Mouse (Mus musculus) gastrocnemius, adult 8-10 months (tissue): ENCODE measurements at regions not wholly inside any gene's neighbourhood (a gene's known extent, or its start where the extent isn't known, plus 50 kb on each side); places are given as distances from the start of the nearest gene placed in this dataset.

Experiments
- DNase-seq, 2 experiments: peaks; one replicate each; pipeline ENCODE4 v3.0.0; 2022; ENCODE audit warnings: low spot score in 2 of 2

DNA sequence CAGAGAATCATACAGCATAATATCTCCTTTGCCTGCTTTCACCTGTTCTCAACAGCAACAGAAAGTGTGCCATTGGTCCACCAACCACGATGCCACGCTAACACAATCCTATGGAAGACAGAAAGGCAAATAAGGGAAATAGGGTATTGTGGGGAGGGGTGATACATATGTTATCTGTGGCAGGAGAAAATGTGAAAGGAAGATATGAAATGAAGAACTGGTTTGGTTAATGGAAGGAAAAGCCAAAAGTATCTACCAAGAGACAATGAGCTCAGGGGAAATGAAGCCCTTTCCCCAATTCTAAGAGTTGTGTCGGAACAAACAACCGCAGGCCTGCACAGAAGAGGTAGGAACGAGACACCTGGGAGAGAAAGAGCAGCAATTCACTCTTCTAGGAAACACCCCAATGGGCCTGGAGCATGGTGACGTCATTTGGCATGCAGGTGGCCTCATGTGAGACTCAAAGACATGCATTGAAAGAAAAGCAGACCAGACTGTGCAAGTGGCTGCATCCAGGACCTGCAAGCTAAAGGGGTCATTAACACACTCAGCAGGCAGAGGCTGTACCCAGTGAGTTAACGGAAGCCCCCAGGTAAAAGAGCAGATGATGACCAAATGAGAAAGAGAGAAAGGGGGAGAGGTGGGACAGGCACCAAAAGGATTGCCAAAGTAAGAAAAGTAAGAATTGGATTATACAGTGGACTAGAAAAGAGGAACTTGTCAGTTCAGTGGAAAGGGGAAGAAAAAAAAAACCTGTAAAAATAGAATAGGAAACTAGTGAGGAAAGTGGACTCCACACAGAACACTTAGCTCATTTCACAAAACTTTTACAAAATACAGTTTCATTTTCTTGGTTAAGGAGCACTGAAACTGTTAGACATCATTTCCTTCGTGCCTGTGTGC lies 522.2 kb upstream of the Cited2 start:
- no peak for DNase-seq

DNA sequence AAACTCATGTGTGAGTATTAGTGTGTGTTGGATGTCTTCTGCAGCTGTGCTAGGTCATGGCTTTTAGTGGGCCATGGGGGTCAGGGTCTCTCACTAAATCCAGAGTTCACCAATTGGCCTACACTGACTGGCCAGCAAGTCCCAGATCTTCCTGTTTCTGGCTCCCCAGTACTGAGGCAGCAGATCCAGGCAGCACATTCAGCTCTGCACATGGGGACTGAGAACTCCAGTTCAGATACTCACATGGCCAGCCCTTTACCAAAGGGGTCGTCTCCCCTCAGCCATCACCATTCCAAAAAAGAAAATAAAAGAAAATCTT lies 521.6 kb upstream of the Cited2 start:
- no peak for DNase-seq

DNA sequence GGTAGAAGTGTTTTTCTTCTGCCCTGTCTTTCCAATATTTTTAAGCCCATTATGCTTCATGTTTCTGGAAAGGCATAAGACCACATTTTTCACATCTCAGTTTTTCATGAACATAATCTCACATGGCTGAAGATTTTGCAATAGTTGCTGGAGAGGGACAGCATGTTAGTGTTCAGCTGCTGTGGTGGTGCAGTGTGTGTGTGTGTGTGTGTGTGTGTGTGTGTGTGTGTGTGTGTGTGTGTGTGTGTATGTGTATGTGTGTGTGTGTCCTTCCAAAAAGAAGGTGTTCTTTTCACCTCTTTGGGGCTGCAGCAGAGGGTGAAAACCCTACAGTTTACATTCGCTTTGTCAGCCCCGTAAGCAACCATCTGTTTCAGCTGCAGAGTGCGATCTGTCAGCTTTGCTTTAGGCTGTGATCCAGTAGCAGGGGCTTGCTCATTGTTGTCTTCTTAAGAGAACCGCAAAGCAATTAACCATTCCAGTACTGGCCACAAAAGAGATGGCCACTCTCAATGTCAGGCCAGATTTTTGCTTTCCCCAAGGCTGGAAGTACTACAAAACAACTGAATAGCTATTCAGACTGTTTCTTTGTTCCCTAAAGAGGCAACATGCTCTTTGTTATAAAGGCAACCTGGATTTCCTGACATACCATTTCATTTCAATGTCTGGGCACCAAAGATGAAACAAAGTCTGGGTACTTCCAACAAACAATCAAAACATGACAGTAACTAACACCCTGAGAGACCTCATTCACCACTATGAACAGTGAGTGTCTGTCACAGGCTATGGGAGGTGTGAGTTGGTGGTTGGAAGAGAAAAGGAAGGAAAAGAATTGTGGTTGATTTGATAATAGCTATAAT lies 520.2 kb upstream of the Cited2 start:
- DNase-seq, result no peak

DNA sequence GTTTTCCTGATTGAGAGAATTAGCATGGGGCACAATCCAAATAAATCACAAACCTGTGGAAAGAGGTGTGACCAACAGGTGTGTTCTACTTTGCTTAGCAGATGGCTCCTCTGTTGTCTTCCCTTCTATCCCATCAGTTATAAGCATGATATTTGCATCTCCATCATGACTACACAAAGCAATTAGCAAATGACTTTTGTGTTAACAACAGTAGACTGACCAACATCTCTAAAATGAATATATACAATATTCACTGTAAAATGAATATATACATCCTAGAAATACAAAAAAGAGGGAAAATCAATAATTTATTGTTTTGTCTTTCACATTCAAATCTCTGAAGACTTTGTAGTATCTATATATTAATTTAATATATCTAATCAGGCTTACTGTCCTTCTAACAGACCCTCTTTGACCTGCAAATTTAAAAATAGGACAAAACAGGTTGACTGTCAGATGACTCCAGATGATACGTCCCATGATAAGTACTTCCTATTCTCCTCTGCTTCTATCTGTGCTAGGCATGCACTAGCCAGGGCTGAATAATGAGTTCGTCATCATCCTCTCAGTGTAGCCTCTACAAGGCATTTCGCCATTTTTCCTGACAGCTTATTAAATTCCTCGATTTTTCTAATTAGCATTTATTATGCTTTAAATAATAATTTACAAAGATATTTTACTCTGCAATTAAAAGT lies 519.5 kb upstream of the Cited2 start:
- DNase-seq, result no peak

DNA sequence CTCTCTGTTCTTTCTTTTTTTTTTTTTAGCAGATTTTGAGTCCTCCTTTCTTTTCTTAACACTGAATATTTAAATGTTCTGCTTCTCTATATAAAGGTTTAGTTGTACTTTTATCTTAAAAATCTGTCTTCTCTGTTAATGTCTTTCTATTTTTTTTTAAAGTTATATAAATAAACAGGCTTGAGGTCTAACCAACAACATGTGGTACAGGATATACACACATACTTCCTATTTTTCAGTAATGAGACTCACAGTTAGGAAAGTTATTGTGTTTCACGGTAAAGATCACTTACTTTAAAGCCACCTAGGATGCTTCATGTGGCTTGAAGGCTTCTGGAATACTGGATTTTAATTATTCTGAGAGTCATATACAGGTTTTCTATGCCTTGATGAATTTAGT lies 518.9 kb upstream of the Cited2 start:
- no peak for DNase-seq

DNA sequence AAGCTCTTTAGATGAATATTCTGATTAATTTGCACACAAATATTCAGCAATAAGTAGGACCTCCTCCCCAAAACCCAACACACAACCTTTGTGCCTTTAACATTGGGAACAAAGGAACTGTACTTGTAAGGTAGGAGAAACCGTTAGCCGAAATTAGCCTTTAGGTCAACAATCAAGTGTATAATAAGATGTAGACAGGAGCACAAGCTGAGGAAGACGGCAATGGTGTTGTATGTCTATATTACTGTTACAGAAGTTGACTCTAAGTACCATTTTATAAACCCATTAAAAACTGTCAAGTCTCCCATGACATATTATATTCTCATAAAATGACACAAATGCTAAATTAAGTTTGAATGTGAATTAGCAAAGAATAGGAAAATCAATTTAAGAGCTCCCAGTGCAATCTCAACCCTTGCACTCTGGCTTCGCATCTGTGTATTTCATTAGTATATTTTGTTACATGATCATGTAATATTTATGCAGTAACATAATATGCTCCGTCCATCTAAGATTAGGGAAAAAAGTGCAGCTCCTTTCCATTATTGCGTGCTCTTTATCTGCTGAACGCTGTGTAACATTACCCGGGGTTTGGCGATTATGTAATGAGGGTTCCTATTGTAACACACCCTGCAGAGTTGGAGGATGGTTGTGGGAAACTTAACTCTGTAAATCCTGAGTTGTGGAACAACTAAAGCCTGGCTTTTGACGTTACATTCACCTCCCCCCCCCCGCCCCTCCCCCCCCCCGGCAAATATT lies 510.3 kb upstream of the Cited2 start:
- no peak for DNase-seq

DNA sequence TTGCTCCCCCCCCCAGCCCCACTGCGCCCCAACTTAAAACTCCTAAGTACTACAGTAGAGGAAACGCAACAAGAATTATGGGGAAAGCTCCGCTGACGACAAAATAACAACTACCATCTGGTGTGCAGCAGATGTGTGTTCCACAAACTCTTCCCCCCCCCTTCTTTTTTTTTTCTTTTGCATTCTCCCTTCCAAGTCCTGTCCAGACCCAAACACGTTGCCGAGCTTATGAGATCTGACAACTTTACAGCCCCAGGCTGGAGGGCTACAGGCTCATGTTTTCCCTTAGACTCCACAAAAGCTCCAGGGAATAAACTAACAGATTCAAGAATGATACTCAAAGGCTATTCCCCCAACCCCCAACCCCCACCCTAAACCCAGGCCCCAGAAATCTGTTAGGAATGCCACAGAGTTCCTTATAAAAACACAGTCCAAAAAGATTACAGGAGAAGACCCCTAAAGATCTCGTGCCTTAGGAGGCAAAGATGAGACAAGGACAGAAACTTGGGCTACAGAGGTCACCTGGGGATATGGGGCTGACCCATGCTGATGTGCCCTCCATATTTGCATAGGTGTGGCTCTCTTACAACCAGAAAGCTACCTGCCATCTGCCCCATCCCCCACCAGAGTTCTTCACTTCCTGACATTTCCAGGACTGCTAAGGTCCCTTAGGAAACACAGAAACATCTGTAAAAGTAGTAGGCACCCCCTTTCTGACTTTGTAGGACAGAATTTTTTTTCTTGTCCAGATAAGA lies 509.5 kb upstream of the Cited2 start:
- no peak for DNase-seq

DNA sequence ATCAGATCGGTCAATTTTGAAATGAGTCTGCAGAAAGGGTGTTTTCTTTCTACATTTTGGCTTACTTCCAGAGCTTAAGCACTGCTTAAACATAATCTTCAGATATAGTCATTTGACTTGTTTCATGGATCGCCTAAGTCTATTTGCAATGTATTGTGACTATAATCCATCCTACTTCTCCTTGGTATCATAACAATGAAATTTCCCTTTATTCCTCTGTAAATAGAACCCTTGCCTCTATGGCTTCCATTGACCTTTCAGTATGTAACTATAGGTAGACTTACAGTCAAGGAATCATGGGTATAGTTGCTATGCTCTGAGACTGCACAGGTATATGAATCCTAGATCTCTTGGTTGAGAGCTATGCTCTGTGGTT lies 509.0 kb upstream of the Cited2 start:
- no peak for DNase-seq

DNA sequence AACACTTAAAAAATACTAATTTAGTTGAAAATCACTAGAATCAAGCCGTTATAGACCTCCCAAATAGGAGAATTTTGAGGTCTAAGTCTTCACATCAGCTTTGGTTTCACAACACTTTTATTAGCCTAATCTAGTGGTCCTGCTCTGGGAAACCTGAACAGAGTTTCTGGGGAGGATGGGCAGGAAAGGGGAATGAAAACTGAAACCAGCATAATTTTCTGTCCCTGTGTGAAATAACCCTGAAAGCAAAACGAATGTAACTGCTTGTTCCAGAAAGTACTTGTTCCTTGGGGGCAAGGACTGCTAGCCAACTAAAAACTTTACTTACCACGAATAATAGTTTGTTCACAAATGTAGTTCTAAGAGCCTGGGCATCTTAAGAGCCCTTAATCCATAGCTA lies 508.0 kb upstream of the Cited2 start:
- no peak for DNase-seq

DNA sequence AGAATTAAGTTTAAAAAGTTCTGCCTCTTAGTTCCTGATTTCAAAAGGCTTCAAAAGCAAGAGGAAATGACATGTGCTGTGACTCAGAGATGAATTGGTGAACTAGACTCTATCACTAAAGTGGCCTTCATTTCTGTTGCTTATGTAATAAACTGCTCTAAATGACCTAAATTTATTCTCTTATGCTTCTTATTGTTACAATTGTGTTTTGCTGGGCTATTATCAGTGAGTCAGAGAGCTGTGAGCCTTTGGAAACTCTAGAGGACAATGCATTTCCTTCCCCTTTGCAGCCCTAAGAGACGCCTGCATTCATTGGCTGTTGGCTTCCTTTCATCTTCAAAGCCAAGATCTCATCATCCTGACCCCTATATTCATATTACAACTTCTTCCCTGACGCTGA lies 501.5 kb upstream of the Cited2 start:
- DNase-seq, result no peak

DNA sequence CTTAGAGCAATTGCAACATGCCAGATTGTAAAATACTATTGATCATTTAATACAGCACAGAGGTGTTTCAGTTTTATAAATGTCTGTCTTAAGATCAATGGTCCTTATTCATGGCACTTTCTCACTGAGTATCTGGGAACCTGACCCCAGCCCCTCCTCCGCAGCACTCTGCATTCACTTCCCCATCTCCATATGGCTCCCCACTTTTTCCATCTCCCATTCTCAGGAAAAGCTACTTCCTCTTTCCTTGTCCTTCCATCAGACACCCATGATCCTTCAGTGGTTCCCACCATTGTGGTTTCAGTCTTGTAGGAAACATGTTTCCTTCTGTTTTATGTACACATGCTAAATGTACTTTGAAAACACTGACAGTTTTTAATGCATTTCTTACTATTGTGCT lies 497.3 kb upstream of the Cited2 start:
- no peak for DNase-seq

DNA sequence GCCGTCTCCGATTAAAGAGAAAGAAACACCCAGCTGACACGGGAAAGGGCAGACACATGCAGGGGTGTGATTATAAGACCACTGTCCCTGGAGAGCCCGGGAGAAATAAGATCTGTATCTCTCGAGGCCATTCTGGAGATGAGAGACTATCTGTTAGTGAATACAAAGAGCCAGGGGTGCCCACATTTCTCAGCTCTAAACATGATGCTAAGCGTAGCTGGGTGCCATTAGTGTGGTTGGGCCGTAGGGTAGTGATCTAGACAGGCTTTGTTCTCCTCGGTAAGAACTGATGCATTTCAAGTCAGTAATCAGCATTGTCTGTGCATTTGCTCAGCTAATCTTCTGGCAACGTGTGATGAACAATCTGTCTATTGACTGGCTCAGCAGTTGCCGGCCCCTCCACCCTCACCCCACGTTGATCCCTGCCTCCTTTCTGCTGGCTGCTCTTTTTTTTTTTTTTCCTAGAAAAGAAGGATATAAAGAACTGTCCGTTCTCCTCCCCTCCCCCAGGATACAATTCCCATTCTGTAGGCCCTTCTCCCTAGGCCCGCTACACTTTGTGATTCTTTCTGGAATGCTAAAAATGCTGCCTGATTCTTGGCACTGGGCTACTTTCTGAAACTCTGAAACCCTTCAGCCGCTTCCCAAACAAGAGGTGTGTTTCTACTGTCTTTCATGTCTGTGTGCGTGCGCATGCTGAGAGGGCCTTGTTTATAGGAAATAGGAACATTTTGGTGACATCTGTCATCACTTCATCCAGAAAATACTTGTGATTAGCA lies 492.8 kb upstream of the Cited2 start:
- DNase-seq, result no peak

DNA sequence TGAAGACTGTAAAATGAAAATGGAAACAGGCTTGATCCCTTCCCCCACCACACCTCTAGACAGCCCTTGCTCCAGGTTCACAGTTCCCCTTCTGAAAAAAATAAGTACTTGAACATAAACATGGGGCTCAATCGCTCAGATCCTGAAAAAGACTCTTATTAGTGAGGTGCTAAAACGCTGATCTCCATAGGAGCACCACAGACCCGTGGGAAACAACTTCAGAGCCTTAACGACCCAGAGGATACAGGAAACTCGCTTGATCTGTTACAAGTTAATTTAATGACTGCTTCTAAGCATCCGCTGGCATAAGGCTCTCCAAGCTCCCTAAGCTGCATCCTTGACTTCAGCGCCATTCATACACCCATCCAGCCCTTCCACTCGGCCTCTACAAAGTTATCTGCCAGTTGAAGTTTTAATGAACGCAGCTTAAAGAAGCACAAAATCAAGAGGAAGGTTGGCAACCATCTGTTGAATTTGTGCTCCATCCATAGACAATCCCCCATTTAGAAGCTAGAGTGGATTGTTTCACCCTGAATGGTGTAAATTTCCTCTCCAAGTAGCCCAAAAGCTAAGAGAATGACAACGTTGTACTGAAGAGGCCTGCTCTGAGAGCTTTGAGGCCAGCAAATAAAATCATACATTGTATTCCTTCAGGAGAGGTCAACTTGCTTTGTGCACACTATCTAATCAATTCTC lies 486.9 kb upstream of the Cited2 start:
- DNase-seq, result no peak

DNA sequence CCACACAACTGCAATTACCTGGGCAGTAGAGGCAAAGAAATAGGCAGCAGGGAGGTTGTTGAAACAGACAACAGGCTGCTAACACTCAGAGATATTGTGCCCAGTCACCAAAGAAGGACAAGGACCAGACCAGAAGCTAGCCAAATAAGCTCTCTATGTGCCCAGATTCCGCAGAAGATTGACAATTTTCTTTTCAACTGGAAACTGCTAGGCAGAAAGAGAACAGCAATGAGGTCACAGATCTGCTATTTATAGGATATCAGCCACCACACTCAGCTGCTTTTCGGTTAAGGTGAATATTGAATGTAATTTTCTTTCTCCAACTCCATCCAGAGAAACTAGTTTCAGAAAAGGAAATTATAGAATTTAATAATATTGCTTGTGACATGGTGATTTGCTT lies 486.3 kb upstream of the Cited2 start:
- DNase-seq, result no peak

DNA sequence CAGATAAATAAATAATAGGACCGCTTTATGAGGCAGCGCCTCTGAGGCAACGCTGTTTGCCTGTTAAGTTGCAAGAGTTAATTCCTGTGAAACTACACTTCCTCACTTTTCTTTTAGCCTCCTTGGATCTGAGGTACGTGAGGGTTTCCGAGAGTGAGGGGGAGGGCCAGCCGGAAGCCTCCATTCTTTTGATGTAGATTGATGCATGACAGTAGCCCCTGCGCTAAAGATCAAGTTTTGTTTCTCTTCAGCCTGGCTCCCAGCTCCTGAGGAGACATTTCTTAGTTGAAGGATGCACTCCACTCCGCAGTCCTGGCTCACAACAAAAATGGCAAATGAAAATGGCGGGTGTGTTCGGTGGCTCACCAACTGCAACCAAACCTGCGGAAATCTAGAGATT lies 485.6 kb upstream of the Cited2 start:
- DNase-seq, result no peak

DNA sequence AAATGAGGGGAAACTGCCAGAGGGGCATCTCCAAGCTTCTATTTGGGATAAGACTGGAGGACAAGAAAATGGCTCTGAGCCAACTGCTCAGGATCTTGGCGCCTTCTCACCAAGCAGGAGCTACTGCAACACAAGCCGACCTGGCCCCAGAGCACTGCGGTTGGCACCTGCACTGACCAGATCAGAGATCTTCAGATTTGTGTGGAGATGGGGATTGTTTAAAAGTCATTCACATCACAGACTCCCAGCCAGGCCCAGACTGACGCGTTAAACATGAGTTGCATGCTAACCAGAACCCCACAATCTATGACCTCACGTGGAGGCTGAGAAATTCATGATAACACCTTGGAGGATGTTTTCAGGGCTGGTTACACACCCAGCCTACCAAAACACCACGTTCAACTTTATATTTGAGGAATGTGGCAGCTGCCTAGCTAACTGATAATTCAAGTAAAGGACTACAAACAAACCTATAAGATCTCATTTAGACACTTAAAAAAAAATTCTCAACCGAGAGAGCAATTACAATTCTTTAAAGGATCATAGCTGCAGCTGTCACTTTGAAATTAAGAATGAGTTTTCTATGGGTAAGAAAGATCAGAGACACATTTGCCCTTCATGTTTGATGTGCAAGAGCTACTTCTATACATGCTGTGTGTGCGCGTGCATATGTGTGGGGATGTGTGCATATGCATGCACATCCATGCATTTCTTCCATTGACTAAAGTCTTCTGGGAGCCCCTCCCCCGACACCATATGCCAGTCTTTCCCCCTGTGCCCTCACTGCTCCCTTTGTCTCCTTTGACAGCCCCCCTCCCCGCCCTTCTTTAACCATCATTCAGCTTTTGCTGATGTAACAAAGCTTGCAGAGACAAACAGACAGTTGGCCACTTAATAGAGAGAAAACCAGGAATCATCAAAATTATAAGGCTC lies 484.8 kb upstream of the Cited2 start:
- DNase-seq, result no peak

DNA sequence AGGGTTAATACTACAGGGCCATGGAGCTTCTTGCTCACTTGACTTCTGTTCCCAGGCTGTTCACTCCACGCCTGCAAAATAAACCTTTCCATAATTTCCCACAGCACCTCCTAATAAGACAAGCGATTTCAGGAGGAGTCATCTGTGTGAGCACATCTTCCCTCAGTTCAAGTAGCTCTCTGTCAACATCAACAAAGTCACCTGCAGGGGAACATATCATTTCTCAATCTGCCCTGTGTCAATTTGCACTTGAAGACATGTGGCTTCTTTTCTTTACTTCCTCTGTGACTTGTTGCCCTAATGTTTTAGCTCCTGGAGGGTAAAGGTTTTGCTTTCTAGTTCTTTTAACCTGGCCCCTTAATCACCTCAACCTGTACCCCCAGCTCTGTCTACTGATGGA lies 474.7 kb upstream of the Cited2 start:
- no peak for DNase-seq

DNA sequence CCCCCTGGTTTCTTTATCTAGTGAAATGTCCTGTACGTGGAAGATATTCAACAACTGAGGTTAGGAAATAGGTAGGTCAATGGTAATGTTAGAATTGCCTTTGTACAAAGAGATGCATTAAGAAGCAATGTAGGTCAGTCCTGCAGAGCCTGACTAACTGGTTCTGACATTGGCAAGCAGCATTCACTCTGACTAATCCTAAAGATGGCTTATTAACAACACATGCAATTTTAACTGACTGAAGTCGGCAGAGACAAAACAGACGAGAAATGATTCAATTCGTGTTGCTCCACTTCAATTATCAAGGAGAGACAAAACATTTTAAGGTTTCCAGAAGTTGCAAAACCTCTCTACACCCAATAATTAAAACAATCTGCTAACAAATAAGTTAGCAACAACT lies 470.0 kb upstream of the Cited2 start:
- DNase-seq, result no peak
